Mouse (Mus musculus): Measurements from ENCODE around the gene Col7a1. TPM values are rescaled to one million over a fixed set of nuclear protein-coding genes. Genes with fewer than 3 reads are reported as not detected.

Col7a1 gene
- polyA plus RNA-seq, 1 experiment from 2014 or later = 2.6 TPM

- WGBS = 94% methylated on average over 4 of the region's 4 CpGs
- ATAC-seq (ENCODE audit: low FRiP score) (no peak), DNase-seq (ENCODE audit: low spot score) (no peak)
- Histone ChIP-seq H3K27ac (ENCODE audit: low read depth, low read length) (no peak overlapping the region), H3K4me1 (replicated peaks; ENCODE audit: control insufficient read depth, insufficient read depth, low read length) (no peaks in the 10 kb centered on the region), H3K9me3 (ENCODE audit: control insufficient read depth, low read length) (no peaks in the 10 kb centered on the region), H3K9ac (ENCODE audit: low read depth, low read length) (no peak overlapping the region), H3K27me3 (ENCODE audit: control insufficient read depth, insufficient read depth, low read length) (no peaks in the 10 kb centered on the region), H3K4me2 (replicated peaks; ENCODE audit: low read depth, low read length) (no peak overlapping the region), H3K36me3 (ENCODE audit: control insufficient read depth, insufficient read depth, low read length) (no peaks in the 10 kb centered on the region), H3K4me3 (ENCODE audit: low read depth, low read length) (no peak overlapping the region)
These were observed 68.0 kb downstream of the Col7a1 start for GRCm38 (mm10) chr9:109021428-109021827.

GRCm38 (mm10) chr9:109022866-109023685 lies 69.7 kb downstream of the Col7a1 start:
- H3K27ac ChIP-seq (ENCODE audit: low read depth, low read length) = no peak overlapping the region
- H3K4me2 ChIP-seq (replicated peaks; ENCODE audit: low read depth, low read length) = no peak overlapping the region
- ATAC-seq (ENCODE audit: low FRiP score) (no peak), DNase-seq (ENCODE audit: low spot score) (no peak)
- no peaks in the 10 kb centered on the region for H3K4me1 ChIP-seq (replicated peaks; ENCODE audit: control insufficient read depth, insufficient read depth, low read length)
- no peak overlapping the region for H3K9ac ChIP-seq (ENCODE audit: low read depth, low read length)
- WGBS = 93% methylated on average over 17 of the region's 17 CpGs
- no peaks in the 10 kb centered on the region for H3K27me3 ChIP-seq (ENCODE audit: control insufficient read depth, insufficient read depth, low read length)
- no peaks in the 10 kb centered on the region for H3K9me3 ChIP-seq (ENCODE audit: control insufficient read depth, low read length)
- no peak overlapping the region for H3K4me3 ChIP-seq (ENCODE audit: low read depth, low read length)
- no peaks in the 10 kb centered on the region for H3K36me3 ChIP-seq (ENCODE audit: control insufficient read depth, insufficient read depth, low read length)

GRCm38 (mm10) chr9:109027521-109027920 lies 74.1 kb downstream of the Col7a1 start:
- Histone ChIP-seq H3K4me1 (replicated peaks; ENCODE audit: control insufficient read depth, insufficient read depth, low read length) (no peaks in the 10 kb centered on the region), H3K9ac (ENCODE audit: low read depth, low read length) (no peak overlapping the region), H3K9me3 (ENCODE audit: control insufficient read depth, low read length) (no peaks in the 10 kb centered on the region), H3K4me3 (ENCODE audit: low read depth, low read length) (no peak overlapping the region), H3K36me3 (ENCODE audit: control insufficient read depth, insufficient read depth, low read length) (no peaks in the 10 kb centered on the region), H3K27me3 (ENCODE audit: control insufficient read depth, insufficient read depth, low read length) (no peaks in the 10 kb centered on the region), H3K4me2 (replicated peaks; ENCODE audit: low read depth, low read length) (no peak overlapping the region), H3K27ac (ENCODE audit: low read depth, low read length) (no peak overlapping the region)
- DNase-seq (ENCODE audit: low spot score) = no peak
- WGBS = 92% methylated on average over 8 of the region's 8 CpGs
- ATAC-seq (ENCODE audit: low FRiP score) = no peak

- ATAC-seq (ENCODE audit: low FRiP score) (no peak), DNase-seq (ENCODE audit: low spot score) (no peak)
- WGBS = 80% methylated on average over 3 of the region's 3 CpGs
- no peaks in the 10 kb centered on the region for H3K27me3 ChIP-seq (ENCODE audit: control insufficient read depth, insufficient read depth, low read length)
- no peak overlapping the region for H3K27ac ChIP-seq (ENCODE audit: low read depth, low read length)
- no peaks in the 10 kb centered on the region for H3K36me3 ChIP-seq (ENCODE audit: control insufficient read depth, insufficient read depth, low read length)
- H3K4me2 ChIP-seq (replicated peaks; ENCODE audit: low read depth, low read length) = no peak overlapping the region
- no peak overlapping the region for H3K4me3 ChIP-seq (ENCODE audit: low read depth, low read length)
- H3K9me3 ChIP-seq (ENCODE audit: control insufficient read depth, low read length) = no peaks in the 10 kb centered on the region
- no peak overlapping the region for H3K9ac ChIP-seq (ENCODE audit: low read depth, low read length)
- H3K4me1 ChIP-seq (replicated peaks; ENCODE audit: control insufficient read depth, insufficient read depth, low read length) = no peaks in the 10 kb centered on the region
These were observed 75.0 kb downstream of the Col7a1 start for GRCm38 (mm10) chr9:109028421-109028820.

- Histone ChIP-seq H3K9ac (ENCODE audit: low read depth, low read length) (no peak overlapping the region), H3K27me3 (ENCODE audit: control insufficient read depth, insufficient read depth, low read length) (no peaks in the 10 kb centered on the region), H3K27ac (ENCODE audit: low read depth, low read length) (no peak overlapping the region), H3K9me3 (ENCODE audit: control insufficient read depth, low read length) (no peaks in the 10 kb centered on the region), H3K36me3 (ENCODE audit: control insufficient read depth, insufficient read depth, low read length) (no peaks in the 10 kb centered on the region), H3K4me1 (replicated peaks; ENCODE audit: control insufficient read depth, insufficient read depth, low read length) (no peaks in the 10 kb centered on the region), H3K4me2 (replicated peaks; ENCODE audit: low read depth, low read length) (no peak overlapping the region), H3K4me3 (ENCODE audit: low read depth, low read length) (no peak overlapping the region)
- 86% methylated on average over 5 of the region's 5 CpGs for WGBS
- DNase-seq (ENCODE audit: low spot score) (no peak), ATAC-seq (ENCODE audit: low FRiP score) (no peak)
These were observed 75.5 kb downstream of the Col7a1 start for GRCm38 (mm10) chr9:109028919-109029318.

- H3K9me3 ChIP-seq (ENCODE audit: control insufficient read depth, low read length) = no peaks in the 10 kb centered on the region
- no peaks in the 10 kb centered on the region for H3K27me3 ChIP-seq (ENCODE audit: control insufficient read depth, insufficient read depth, low read length)
- no peaks in the 10 kb centered on the region for H3K36me3 ChIP-seq (ENCODE audit: control insufficient read depth, insufficient read depth, low read length)
- DNase-seq (ENCODE audit: low spot score) (no peak), ATAC-seq (ENCODE audit: low FRiP score) (no peak)
- WGBS = 80% methylated on average over 3 of the region's 3 CpGs
- H3K4me3 ChIP-seq (ENCODE audit: low read depth, low read length) = no peak overlapping the region
- no peak overlapping the region for H3K4me2 ChIP-seq (replicated peaks; ENCODE audit: low read depth, low read length)
- H3K9ac ChIP-seq (ENCODE audit: low read depth, low read length) = no peak overlapping the region
- H3K27ac ChIP-seq (ENCODE audit: low read depth, low read length) = no peak overlapping the region
- H3K4me1 ChIP-seq (replicated peaks; ENCODE audit: control insufficient read depth, insufficient read depth, low read length) = no peaks in the 10 kb centered on the region
These were observed 76.9 kb downstream of the Col7a1 start for GRCm38 (mm10) chr9:109030312-109030711.

GRCm38 (mm10) chr9:109031001-109031400 lies 77.6 kb downstream of the Col7a1 start:
- Histone ChIP-seq H3K4me1 (replicated peaks; ENCODE audit: control insufficient read depth, insufficient read depth, low read length) (no peaks in the 10 kb centered on the region), H3K27me3 (ENCODE audit: control insufficient read depth, insufficient read depth, low read length) (no peaks in the 10 kb centered on the region), H3K4me3 (ENCODE audit: low read depth, low read length) (no peak overlapping the region), H3K4me2 (replicated peaks; ENCODE audit: low read depth, low read length) (no peak overlapping the region), H3K9me3 (ENCODE audit: control insufficient read depth, low read length) (no peaks in the 10 kb centered on the region), H3K9ac (ENCODE audit: low read depth, low read length) (no peak overlapping the region), H3K27ac (ENCODE audit: low read depth, low read length) (no peak overlapping the region), H3K36me3 (ENCODE audit: control insufficient read depth, insufficient read depth, low read length) (no peaks in the 10 kb centered on the region)
- no peak for ATAC-seq (ENCODE audit: low FRiP score)
- 91% methylated on average over 7 of the region's 7 CpGs for WGBS
- DNase-seq (ENCODE audit: low spot score) = no peak

- ATAC-seq (ENCODE audit: low FRiP score) (no peak), DNase-seq (ENCODE audit: low spot score) (no peak)
- no peak overlapping the region for H3K4me2 ChIP-seq (replicated peaks; ENCODE audit: low read depth, low read length)
These were observed 78.3 kb downstream of the Col7a1 start for GRCm38 (mm10) chr9:109031686-109032085.

GRCm38 (mm10) chr9:109032435-109032834 lies 79.0 kb downstream of the Col7a1 start:
- Histone ChIP-seq H3K27me3 (ENCODE audit: control insufficient read depth, insufficient read depth, low read length) (no peaks in the 10 kb centered on the region), H3K36me3 (ENCODE audit: control insufficient read depth, insufficient read depth, low read length) (no peaks in the 10 kb centered on the region), H3K9me3 (ENCODE audit: control insufficient read depth, low read length) (no peaks in the 10 kb centered on the region), H3K4me2 (replicated peaks; ENCODE audit: low read depth, low read length) (no peak overlapping the region), H3K4me3 (ENCODE audit: low read depth, low read length) (no peak overlapping the region), H3K9ac (ENCODE audit: low read depth, low read length) (no peak overlapping the region), H3K4me1 (replicated peaks; ENCODE audit: control insufficient read depth, insufficient read depth, low read length) (no peaks in the 10 kb centered on the region), H3K27ac (ENCODE audit: low read depth, low read length) (no peak overlapping the region)
- DNase-seq (ENCODE audit: low spot score) (no peak), ATAC-seq (ENCODE audit: low FRiP score) (no peak)
- WGBS = 91% methylated on average over 6 of the region's 6 CpGs

More at GRCm38 (mm10) chr9:109031686-109032085, 78.3 kb downstream of the Col7a1 start:
- no peak overlapping the region for H3K4me3 ChIP-seq (ENCODE audit: low read depth, low read length)
- no peaks in the 10 kb centered on the region for H3K4me1 ChIP-seq (replicated peaks; ENCODE audit: control insufficient read depth, insufficient read depth, low read length)
- no peaks in the 10 kb centered on the region for H3K36me3 ChIP-seq (ENCODE audit: control insufficient read depth, insufficient read depth, low read length)
- no peak overlapping the region for H3K9ac ChIP-seq (ENCODE audit: low read depth, low read length)
- no peak overlapping the region for H3K27ac ChIP-seq (ENCODE audit: low read depth, low read length)
- WGBS = 88% methylated on average over 8 of the region's 8 CpGs
- H3K27me3 ChIP-seq (ENCODE audit: control insufficient read depth, insufficient read depth, low read length) = no peaks in the 10 kb centered on the region
- no peaks in the 10 kb centered on the region for H3K9me3 ChIP-seq (ENCODE audit: control insufficient read depth, low read length)
